Mouse (Mus musculus) right cerebral cortex, postnatal 36 days (tissue): ENCODE measurements at regions not wholly inside any gene's neighbourhood (a gene's known extent, or its start where the extent isn't known, plus 50 kb on each side); places are given as distances from the start of the nearest gene placed in this dataset.

Experiments
- DNase-seq, 2 experiments: peaks; one replicate each; pipeline ENCODE4 v3.0.0; 2022; ENCODE audit warnings: low spot score in 2 of 2, mixed read lengths in 1 of 2

- no peak for DNase-seq
Observed at GRCm38 (mm10) chr13:107179551-107179950, 157.6 kb upstream of the Kif2a start.

GRCm38 (mm10) chr13:107177595-107177994 is 155.7 kb upstream of the Kif2a start:
- no peak for DNase-seq

- DNase-seq, result no peak
Observed at GRCm38 (mm10) chr13:107175891-107176290, 154.0 kb upstream of the Kif2a start.

- DNase-seq, result peak; percentile 2 to 9
Observed at GRCm38 (mm10) chr13:107168599-107169149, 146.7 kb upstream of the Kif2a start.

- DNase-seq, result no peak
Observed at GRCm38 (mm10) chr13:107167856-107168598, 146.1 kb upstream of the Kif2a start.

GRCm38 (mm10) chr13:107151548-107151947 is 129.6 kb upstream of the Kif2a start:
- DNase-seq, result no peak

- DNase-seq, result no peak
Observed at GRCm38 (mm10) chr13:107141209-107141608, 119.3 kb upstream of the Kif2a start.

GRCm38 (mm10) chr13:107134125-107134524 is 112.2 kb upstream of the Kif2a start:
- no peak for DNase-seq

- DNase-seq, result no peak
Observed at GRCm38 (mm10) chr13:107126636-107127035, 104.7 kb upstream of the Kif2a start.

- no peak for DNase-seq
Observed at GRCm38 (mm10) chr13:107124130-107124668, 102.3 kb upstream of the Kif2a start.

GRCm38 (mm10) chr13:107113949-107114690 is 92.2 kb upstream of the Kif2a start:
- DNase-seq, result peak; percentile 67 to 77

GRCm38 (mm10) chr13:107108045-107108444 is 86.1 kb upstream of the Kif2a start:
- DNase-seq, result no peak

GRCm38 (mm10) chr13:107107572-107107971 is 85.6 kb upstream of the Kif2a start:
- DNase-seq, result no peak

GRCm38 (mm10) chr13:107105510-107105909 is 83.6 kb upstream of the Kif2a start:
- peak; percentile 19 for DNase-seq

- peak; percentile 55 to 63 for DNase-seq
Observed at GRCm38 (mm10) chr13:107101598-107101997, 79.7 kb upstream of the Kif2a start.

- DNase-seq, result no peak
Observed at GRCm38 (mm10) chr13:107100852-107101325, 79.0 kb upstream of the Kif2a start.

GRCm38 (mm10) chr13:107100116-107100515 is 78.2 kb upstream of the Kif2a start:
- DNase-seq, result no peak

GRCm38 (mm10) chr13:107097005-107097404 is 75.1 kb upstream of the Kif2a start:
- no peak for DNase-seq

GRCm38 (mm10) chr13:107094976-107095716 is 73.2 kb upstream of the Kif2a start:
- DNase-seq, result no peak

- DNase-seq, result no peak
Observed at GRCm38 (mm10) chr13:107094487-107094886, 72.6 kb upstream of the Kif2a start.

- no peak for DNase-seq
Observed at GRCm38 (mm10) chr13:107093683-107094082, 71.8 kb upstream of the Kif2a start.

GRCm38 (mm10) chr13:107088198-107088597 is 66.3 kb upstream of the Kif2a start:
- no peak for DNase-seq
